Mouse (Mus musculus): ENCODE results near the gene Serpinb8. TPM values are rescaled to one million over a fixed set of nuclear protein-coding genes. Genes with fewer than 3 reads are reported as not detected.

The Serpinb8 gene
- 8.9 and 14.0 TPM in 2 replicates for polyA plus RNA-seq (2015; fragmentation: Nextera tagmentation; extraction: Ambion mirVana)

DNA sequence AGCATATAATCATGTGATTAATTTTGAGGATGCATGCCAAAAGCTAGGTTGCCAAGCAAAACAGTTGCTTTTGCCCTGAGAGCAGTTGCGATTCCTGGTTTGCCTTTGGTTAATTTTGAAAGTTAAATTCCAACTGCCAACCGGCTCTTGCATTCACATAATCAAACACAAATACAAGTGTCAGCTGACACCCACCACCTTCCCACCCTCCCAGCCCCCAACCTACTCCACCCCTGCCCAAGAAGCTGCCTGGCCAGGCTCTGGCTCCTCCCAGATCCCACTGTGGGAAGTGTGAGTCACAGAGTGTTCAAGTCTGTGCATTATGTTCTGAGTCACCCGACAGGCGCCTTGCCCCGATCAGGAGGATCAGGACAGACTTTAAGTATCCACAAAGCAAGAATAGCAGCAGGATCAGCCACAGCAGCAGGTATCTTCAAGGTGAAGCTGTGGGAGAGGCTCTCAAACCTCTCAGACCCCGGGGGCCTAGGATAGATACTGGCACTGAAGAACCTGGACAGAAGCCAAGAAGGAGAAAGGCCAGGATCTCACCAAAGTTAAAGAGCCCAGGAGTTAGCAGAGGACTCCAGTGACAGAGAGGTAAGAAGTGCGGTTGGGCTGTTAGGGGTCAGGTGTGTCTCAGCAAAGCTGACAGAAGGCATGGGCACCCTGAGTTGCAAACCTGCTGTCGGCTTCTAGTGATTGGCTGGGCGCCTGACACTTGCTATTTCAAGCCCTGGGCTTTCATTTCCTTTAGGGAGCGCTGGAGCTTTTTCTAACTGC is at the start of gene Serpinb8:
Gene Serpinb8, plus strand, starts transcription at position 316 of the 780 bp plus-strand sequence.
- H3K4me2 ChIP-seq (ENCODE audit: low read depth, low read length), result peak within 1 kb of the TSS; percentile 43
- WGBS, result 34% methylated on average over 10 of the region's 10 CpGs
- no peaks in the 10 kb centered on the region for H3K9me3 ChIP-seq (replicated peaks; ENCODE audit: control insufficient read depth, low read length)
- peak within 1 kb of the TSS; percentile 51; the same call in 1 of the 2 replicates for H3K9ac ChIP-seq (ENCODE audit: low read length)
- peak; percentile 96 for ATAC-seq (ENCODE audit: insufficient read depth, low FRiP score)
- peak within 1 kb of the TSS; percentile 40 for H3K4me3 ChIP-seq (replicated peaks; ENCODE audit: low read length)
- H3K36me3 ChIP-seq (ENCODE audit: control insufficient read depth, insufficient read depth, low read length), result no peaks in the 10 kb centered on the region
- H3K27ac ChIP-seq (ENCODE audit: low read length), result peak within 1 kb of the TSS; percentile 90
- H3K27me3 ChIP-seq (ENCODE audit: control insufficient read depth, insufficient read depth, low read length), result no peaks in the 10 kb centered on the region
- H3K4me1 ChIP-seq (ENCODE audit: control insufficient read depth, insufficient read depth, low read length), result peaks cover 4% of the 10 kb centered on the region; the same call in 1 of the 2 replicates

DNA sequence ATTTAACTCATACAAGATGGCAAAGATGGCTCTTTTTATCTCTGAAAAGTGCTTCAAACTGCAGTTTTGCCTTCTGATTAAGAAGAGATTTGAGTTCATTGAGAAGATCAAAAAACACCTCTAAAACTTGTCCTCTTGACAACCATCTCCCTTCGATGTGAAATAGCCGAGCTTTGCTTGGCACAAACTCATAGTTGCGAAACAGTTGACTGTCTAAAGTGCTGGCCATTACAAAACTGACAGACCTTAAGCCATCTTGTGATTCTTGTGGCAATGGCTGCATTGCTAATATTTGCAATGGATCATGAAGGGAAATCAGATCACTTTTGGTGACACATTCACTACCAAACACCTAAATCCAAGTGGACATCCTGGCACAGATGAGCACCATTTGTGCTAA is 30.3 kb upstream of the Serpinb8 start:
- ATAC-seq (ENCODE audit: insufficient read depth, low FRiP score), result no peak
- no peak overlapping the region for H3K9ac ChIP-seq (ENCODE audit: low read length)
- 85% methylated on average over 3 of the region's 3 CpGs for WGBS
- H3K4me3 ChIP-seq (replicated peaks; ENCODE audit: low read length), result no peak overlapping the region
- no peaks in the 10 kb centered on the region for H3K27me3 ChIP-seq (ENCODE audit: control insufficient read depth, insufficient read depth, low read length)
- H3K4me2 ChIP-seq (ENCODE audit: low read depth, low read length), result no peak overlapping the region
- H3K4me1 ChIP-seq (ENCODE audit: control insufficient read depth, insufficient read depth, low read length), result no peaks in the 10 kb centered on the region
- H3K9me3 ChIP-seq (replicated peaks; ENCODE audit: control insufficient read depth, low read length), result no peaks in the 10 kb centered on the region
- H3K27ac ChIP-seq (ENCODE audit: low read length), result no peak overlapping the region
- H3K36me3 ChIP-seq (ENCODE audit: control insufficient read depth, insufficient read depth, low read length), result no peaks in the 10 kb centered on the region

GRCm38 (mm10) chr1:107562110-107562509 is 27.7 kb upstream of the Serpinb8 start:
- no peak for ATAC-seq (ENCODE audit: insufficient read depth, low FRiP score)
- H3K4me2 ChIP-seq (ENCODE audit: low read depth, low read length), result no peak overlapping the region
- no peaks in the 10 kb centered on the region for H3K9me3 ChIP-seq (replicated peaks; ENCODE audit: control insufficient read depth, low read length)
- H3K36me3 ChIP-seq (ENCODE audit: control insufficient read depth, insufficient read depth, low read length), result no peaks in the 10 kb centered on the region
- H3K4me3 ChIP-seq (replicated peaks; ENCODE audit: low read length), result no peak overlapping the region
- H3K4me1 ChIP-seq (ENCODE audit: control insufficient read depth, insufficient read depth, low read length), result no peaks in the 10 kb centered on the region
- no peak overlapping the region for H3K9ac ChIP-seq (ENCODE audit: low read length)
- H3K27me3 ChIP-seq (ENCODE audit: control insufficient read depth, insufficient read depth, low read length), result no peaks in the 10 kb centered on the region
- no peak overlapping the region for H3K27ac ChIP-seq (ENCODE audit: low read length)
- WGBS, result 65% methylated on average over 1 of the region's 1 CpGs

GRCm38 (mm10) chr1:107565644-107566043 is 24.2 kb upstream of the Serpinb8 start:
- H3K27me3 ChIP-seq (ENCODE audit: control insufficient read depth, insufficient read depth, low read length), result no peaks in the 10 kb centered on the region
- H3K27ac ChIP-seq (ENCODE audit: low read length), result no peak overlapping the region
- no peak overlapping the region for H3K4me3 ChIP-seq (replicated peaks; ENCODE audit: low read length)
- no peaks in the 10 kb centered on the region for H3K4me1 ChIP-seq (ENCODE audit: control insufficient read depth, insufficient read depth, low read length)
- no peak overlapping the region for H3K9ac ChIP-seq (ENCODE audit: low read length)
- ATAC-seq (ENCODE audit: insufficient read depth, low FRiP score), result no peak
- H3K4me2 ChIP-seq (ENCODE audit: low read depth, low read length), result no peak overlapping the region
- H3K36me3 ChIP-seq (ENCODE audit: control insufficient read depth, insufficient read depth, low read length), result no peaks in the 10 kb centered on the region
- H3K9me3 ChIP-seq (replicated peaks; ENCODE audit: control insufficient read depth, low read length), result no peaks in the 10 kb centered on the region

DNA sequence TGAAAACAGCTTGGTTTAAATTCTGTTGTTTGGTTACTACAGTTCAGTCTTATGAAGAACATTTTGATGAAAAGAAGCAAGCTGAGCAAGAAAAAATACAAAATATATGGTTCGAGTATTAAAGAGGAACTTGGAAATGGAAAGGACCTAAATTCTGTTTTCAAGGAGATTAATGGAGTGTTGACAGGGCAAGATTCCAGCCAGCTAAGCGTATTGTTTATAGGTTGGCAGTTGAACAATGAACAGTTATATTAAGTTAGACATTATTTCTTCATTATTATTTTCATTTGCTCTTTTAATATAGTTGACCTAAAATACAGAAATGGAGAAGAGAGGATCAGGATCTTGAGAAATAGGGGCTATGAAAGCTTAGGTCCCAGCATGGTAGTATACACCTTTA is 13.7 kb upstream of the Serpinb8 start:
- H3K27ac ChIP-seq (ENCODE audit: low read length), result no peak overlapping the region
- no peaks in the 10 kb centered on the region for H3K36me3 ChIP-seq (ENCODE audit: control insufficient read depth, insufficient read depth, low read length)
- no peaks in the 10 kb centered on the region for H3K4me1 ChIP-seq (ENCODE audit: control insufficient read depth, insufficient read depth, low read length)
- WGBS, result 66% methylated on average over 2 of the region's 2 CpGs
- no peak overlapping the region for H3K4me3 ChIP-seq (replicated peaks; ENCODE audit: low read length)
- no peak for ATAC-seq (ENCODE audit: insufficient read depth, low FRiP score)
- no peaks in the 10 kb centered on the region for H3K27me3 ChIP-seq (ENCODE audit: control insufficient read depth, insufficient read depth, low read length)
- no peaks in the 10 kb centered on the region for H3K9me3 ChIP-seq (replicated peaks; ENCODE audit: control insufficient read depth, low read length)
- H3K9ac ChIP-seq (ENCODE audit: low read length), result no peak overlapping the region
- H3K4me2 ChIP-seq (ENCODE audit: low read depth, low read length), result no peak overlapping the region

DNA sequence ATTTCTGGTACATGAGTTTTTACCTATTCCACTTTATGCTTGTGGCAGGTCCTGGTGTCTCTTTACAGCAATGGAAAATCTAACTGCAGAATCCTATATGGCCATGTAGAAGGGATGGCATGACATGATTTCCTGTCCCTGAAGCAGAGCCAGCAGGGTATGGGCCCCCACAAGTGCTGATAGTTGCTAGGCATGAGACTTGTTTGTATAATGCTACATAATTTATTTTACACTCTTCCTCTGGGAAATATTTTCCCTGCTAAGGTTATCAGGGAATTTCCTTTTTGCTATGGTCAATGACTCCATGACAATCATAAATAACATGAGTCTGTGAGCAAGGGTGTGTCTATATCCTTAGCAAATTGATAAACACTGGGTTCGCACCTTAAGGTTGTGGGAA is 12.3 kb upstream of the Serpinb8 start:
- no peaks in the 10 kb centered on the region for H3K9me3 ChIP-seq (replicated peaks; ENCODE audit: control insufficient read depth, low read length)
- no peaks in the 10 kb centered on the region for H3K4me1 ChIP-seq (ENCODE audit: control insufficient read depth, insufficient read depth, low read length)
- H3K27me3 ChIP-seq (ENCODE audit: control insufficient read depth, insufficient read depth, low read length), result no peaks in the 10 kb centered on the region
- no peaks in the 10 kb centered on the region for H3K36me3 ChIP-seq (ENCODE audit: control insufficient read depth, insufficient read depth, low read length)
- no peak for ATAC-seq (ENCODE audit: insufficient read depth, low FRiP score)
- no peak overlapping the region for H3K4me2 ChIP-seq (ENCODE audit: low read depth, low read length)
- 62% methylated on average over 1 of the region's 1 CpGs for WGBS
- no peak overlapping the region for H3K27ac ChIP-seq (ENCODE audit: low read length)
- H3K4me3 ChIP-seq (replicated peaks; ENCODE audit: low read length), result no peak overlapping the region
- no peak overlapping the region for H3K9ac ChIP-seq (ENCODE audit: low read length)

GRCm38 (mm10) chr1:107581220-107581619 is 8.6 kb upstream of the Serpinb8 start:
- Histone ChIP-seq H3K4me2 (ENCODE audit: low read depth, low read length) (no peak overlapping the region), H3K9ac (ENCODE audit: low read length) (no peak overlapping the region), H3K9me3 (replicated peaks; ENCODE audit: control insufficient read depth, low read length) (no peaks in the 10 kb centered on the region), H3K27me3 (ENCODE audit: control insufficient read depth, insufficient read depth, low read length) (no peaks in the 10 kb centered on the region), H3K27ac (ENCODE audit: low read length) (no peak overlapping the region), H3K36me3 (ENCODE audit: control insufficient read depth, insufficient read depth, low read length) (no peaks in the 10 kb centered on the region), H3K4me3 (replicated peaks; ENCODE audit: low read length) (no peak overlapping the region), H3K4me1 (ENCODE audit: control insufficient read depth, insufficient read depth, low read length) (no peaks in the 10 kb centered on the region)
- ATAC-seq (ENCODE audit: insufficient read depth, low FRiP score), result no peak
- 37% methylated on average over 1 of the region's 1 CpGs for WGBS

GRCm38 (mm10) chr1:107582900-107583299 is 6.9 kb upstream of the Serpinb8 start:
- ATAC-seq (ENCODE audit: insufficient read depth, low FRiP score), result no peak
- Histone ChIP-seq H3K4me3 (replicated peaks; ENCODE audit: low read length) (no peak overlapping the region), H3K9ac (ENCODE audit: low read length) (no peak overlapping the region), H3K4me2 (ENCODE audit: low read depth, low read length) (no peak overlapping the region), H3K36me3 (ENCODE audit: control insufficient read depth, insufficient read depth, low read length) (no peaks in the 10 kb centered on the region), H3K27ac (ENCODE audit: low read length) (no peak overlapping the region), H3K9me3 (replicated peaks; ENCODE audit: control insufficient read depth, low read length) (no peaks in the 10 kb centered on the region), H3K27me3 (ENCODE audit: control insufficient read depth, insufficient read depth, low read length) (no peaks in the 10 kb centered on the region), H3K4me1 (ENCODE audit: control insufficient read depth, insufficient read depth, low read length) (no peaks in the 10 kb centered on the region)

DNA sequence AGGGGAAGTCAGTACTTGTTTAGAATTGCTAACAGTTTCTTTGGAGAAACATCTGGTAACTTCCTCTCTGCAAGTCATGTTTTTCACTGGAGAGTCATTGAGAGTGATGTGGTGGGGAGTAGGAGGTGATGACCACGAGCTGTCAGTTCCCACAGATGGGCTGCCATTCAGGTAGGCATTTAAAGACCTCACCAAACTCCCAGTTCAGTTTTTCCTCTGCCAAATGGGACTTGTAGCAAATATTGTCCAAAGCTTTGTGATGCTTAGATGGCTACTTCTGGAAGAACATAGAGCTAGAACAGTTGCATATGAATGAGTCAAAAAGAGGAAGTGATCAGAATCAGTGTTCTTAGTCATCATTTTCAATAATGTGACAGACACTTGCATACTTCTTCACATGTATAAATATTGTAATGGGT is 5.8 kb upstream of the Serpinb8 start:
- Histone ChIP-seq H3K36me3 (ENCODE audit: control insufficient read depth, insufficient read depth, low read length) (no peaks in the 10 kb centered on the region), H3K4me2 (ENCODE audit: low read depth, low read length) (no peak overlapping the region), H3K9ac (ENCODE audit: low read length) (no peak overlapping the region), H3K27ac (ENCODE audit: low read length) (no peak overlapping the region), H3K9me3 (replicated peaks; ENCODE audit: control insufficient read depth, low read length) (no peaks in the 10 kb centered on the region), H3K27me3 (ENCODE audit: control insufficient read depth, insufficient read depth, low read length) (no peaks in the 10 kb centered on the region), H3K4me3 (replicated peaks; ENCODE audit: low read length) (no peak overlapping the region), H3K4me1 (ENCODE audit: control insufficient read depth, insufficient read depth, low read length) (no peaks in the 10 kb centered on the region)
- ATAC-seq (ENCODE audit: insufficient read depth, low FRiP score), result no peak
- 25% methylated on average over 1 of the region's 1 CpGs for WGBS

Measured in stomach, embryonic 16.5 days (tissue).